Mouse (Mus musculus): Measurements from ENCODE around the gene Sspn. TPM values are rescaled to one million over a fixed set of nuclear protein-coding genes. Genes with fewer than 3 reads are reported as not detected.

Gene Sspn
- polyA plus RNA-seq, 1 experiment, result not detected

- no peaks in the 10 kb centered on the region for H3K36me3 ChIP-seq (ENCODE audit: control insufficient read depth)
- no peaks in the 10 kb centered on the region for H3K4me1 ChIP-seq (ENCODE audit: control insufficient read depth)
- no peak for TF ChIP-seq GATA1 (IDR thresholded peaks at IDR 0.05; ENCODE audit: low read length)
- TF ChIP-seq TAL1 (IDR thresholded peaks at IDR 0.05; ENCODE audit: low read length), result no peak
- no peak overlapping the region for H3K4me3 ChIP-seq (replicated peaks)
- no peaks in the 10 kb centered on the region for H3K9me3 ChIP-seq (ENCODE audit: control insufficient read depth, low read length)
- no peaks in the 10 kb centered on the region for H3K27me3 ChIP-seq (ENCODE audit: control insufficient read depth)
Measured at GRCm38 (mm10) chr6:145918236-145918635, 13.2 kb upstream of the Sspn start.

GRCm38 (mm10) chr6:145923594-145923993 is 7.8 kb upstream of the Sspn start:
- no peaks in the 10 kb centered on the region for H3K4me1 ChIP-seq (ENCODE audit: control insufficient read depth)
- H3K4me3 ChIP-seq (replicated peaks), result no peak overlapping the region
- H3K9me3 ChIP-seq (ENCODE audit: control insufficient read depth, low read length), result no peaks in the 10 kb centered on the region
- TF ChIP-seq GATA1 (IDR thresholded peaks at IDR 0.05; ENCODE audit: low read length), result no peak
- no peak for TF ChIP-seq TAL1 (IDR thresholded peaks at IDR 0.05; ENCODE audit: low read length)
- H3K36me3 ChIP-seq (ENCODE audit: control insufficient read depth), result no peaks in the 10 kb centered on the region
- H3K27me3 ChIP-seq (ENCODE audit: control insufficient read depth), result no peaks in the 10 kb centered on the region

- no peaks in the 10 kb centered on the region for H3K36me3 ChIP-seq (ENCODE audit: control insufficient read depth)
- TF ChIP-seq GATA1 (IDR thresholded peaks at IDR 0.05; ENCODE audit: low read length), result no peak
- TF ChIP-seq TAL1 (IDR thresholded peaks at IDR 0.05; ENCODE audit: low read length), result no peak
- H3K4me3 ChIP-seq (replicated peaks), result no peak overlapping the region
- H3K27me3 ChIP-seq (ENCODE audit: control insufficient read depth), result no peaks in the 10 kb centered on the region
- peaks cover 8% of the 10 kb centered on the region; the same call in 1 of the 2 replicates for H3K9me3 ChIP-seq (ENCODE audit: control insufficient read depth, low read length)
- H3K4me1 ChIP-seq (ENCODE audit: control insufficient read depth), result no peaks in the 10 kb centered on the region
Measured at GRCm38 (mm10) chr6:145934001-145934696, 2.7 kb downstream of the Sspn start.

- H3K36me3 ChIP-seq (ENCODE audit: control insufficient read depth), result no peaks in the 10 kb centered on the region
- no peaks in the 10 kb centered on the region for H3K27me3 ChIP-seq (ENCODE audit: control insufficient read depth)
- H3K9me3 ChIP-seq (ENCODE audit: control insufficient read depth, low read length), result peaks cover 8% of the 10 kb centered on the region; the same call in 1 of the 2 replicates
- H3K4me3 ChIP-seq (replicated peaks), result no peak overlapping the region
- TF ChIP-seq TAL1 (IDR thresholded peaks at IDR 0.05; ENCODE audit: low read length), result no peak
- no peak for TF ChIP-seq GATA1 (IDR thresholded peaks at IDR 0.05; ENCODE audit: low read length)
- no peaks in the 10 kb centered on the region for H3K4me1 ChIP-seq (ENCODE audit: control insufficient read depth)
Measured at GRCm38 (mm10) chr6:145934697-145935240, 3.3 kb downstream of the Sspn start.

GRCm38 (mm10) chr6:145935912-145936311 is 4.5 kb downstream of the Sspn start:
- Histone ChIP-seq H3K4me1 (ENCODE audit: control insufficient read depth) (no peaks in the 10 kb centered on the region), H3K27me3 (ENCODE audit: control insufficient read depth) (no peaks in the 10 kb centered on the region), H3K9me3 (ENCODE audit: control insufficient read depth, low read length) (peaks cover 8% of the 10 kb centered on the region; the same call in 1 of the 2 replicates), H3K4me3 (replicated peaks) (no peak overlapping the region), H3K36me3 (ENCODE audit: control insufficient read depth) (no peaks in the 10 kb centered on the region)
- no peak for TF ChIP-seq GATA1 (IDR thresholded peaks at IDR 0.05; ENCODE audit: low read length)

- H3K9me3 ChIP-seq (ENCODE audit: control insufficient read depth, low read length), result peaks cover 8% of the 10 kb centered on the region; the same call in 1 of the 2 replicates
Measured at GRCm38 (mm10) chr6:145936511-145936910, 5.1 kb downstream of the Sspn start.

GRCm38 (mm10) chr6:145940852-145941251 is 9.4 kb downstream of the Sspn start:
- no peak for TF ChIP-seq TAL1 (IDR thresholded peaks at IDR 0.05; ENCODE audit: low read length)
- TF ChIP-seq GATA1 (IDR thresholded peaks at IDR 0.05; ENCODE audit: low read length), result no peak
- H3K36me3 ChIP-seq (ENCODE audit: control insufficient read depth), result no peaks in the 10 kb centered on the region
- H3K9me3 ChIP-seq (ENCODE audit: control insufficient read depth, low read length), result peaks cover 8% of the 10 kb centered on the region; the same call in 1 of the 2 replicates

More at GRCm38 (mm10) chr6:145936511-145936910, 5.1 kb downstream of the Sspn start:
- Histone ChIP-seq H3K27me3 (ENCODE audit: control insufficient read depth) (no peaks in the 10 kb centered on the region), H3K36me3 (ENCODE audit: control insufficient read depth) (no peaks in the 10 kb centered on the region), H3K4me3 (replicated peaks) (no peak overlapping the region), H3K4me1 (ENCODE audit: control insufficient read depth) (no peaks in the 10 kb centered on the region)
- TF ChIP-seq GATA1 (IDR thresholded peaks at IDR 0.05; ENCODE audit: low read length) (no peak), TAL1 (IDR thresholded peaks at IDR 0.05; ENCODE audit: low read length) (no peak)

GRCm38 (mm10) chr6:145942263-145942966 is 11.0 kb downstream of the Sspn start:
- H3K9me3 ChIP-seq (ENCODE audit: control insufficient read depth, low read length), result no peaks in the 10 kb centered on the region

More at GRCm38 (mm10) chr6:145940852-145941251, 9.4 kb downstream of the Sspn start:
- H3K4me3 ChIP-seq (replicated peaks), result no peak overlapping the region
- no peaks in the 10 kb centered on the region for H3K4me1 ChIP-seq (ENCODE audit: control insufficient read depth)
- H3K27me3 ChIP-seq (ENCODE audit: control insufficient read depth), result no peaks in the 10 kb centered on the region

GRCm38 (mm10) chr6:145943414-145943813 is 12.0 kb downstream of the Sspn start:
- TF ChIP-seq GATA1 (IDR thresholded peaks at IDR 0.05; ENCODE audit: low read length), result no peak
- no peak for TF ChIP-seq TAL1 (IDR thresholded peaks at IDR 0.05; ENCODE audit: low read length)
- no peak overlapping the region for H3K4me3 ChIP-seq (replicated peaks)
- H3K4me1 ChIP-seq (ENCODE audit: control insufficient read depth), result no peaks in the 10 kb centered on the region
- H3K27me3 ChIP-seq (ENCODE audit: control insufficient read depth), result no peaks in the 10 kb centered on the region
- no peaks in the 10 kb centered on the region for H3K9me3 ChIP-seq (ENCODE audit: control insufficient read depth, low read length)
- no peaks in the 10 kb centered on the region for H3K36me3 ChIP-seq (ENCODE audit: control insufficient read depth)

More at GRCm38 (mm10) chr6:145942263-145942966, 11.0 kb downstream of the Sspn start:
- no peak for TF ChIP-seq GATA1 (IDR thresholded peaks at IDR 0.05; ENCODE audit: low read length)
- no peak for TF ChIP-seq TAL1 (IDR thresholded peaks at IDR 0.05; ENCODE audit: low read length)
- Histone ChIP-seq H3K4me3 (replicated peaks) (no peak overlapping the region), H3K36me3 (ENCODE audit: control insufficient read depth) (no peaks in the 10 kb centered on the region), H3K4me1 (ENCODE audit: control insufficient read depth) (no peaks in the 10 kb centered on the region), H3K27me3 (ENCODE audit: control insufficient read depth) (no peaks in the 10 kb centered on the region)
